Mouse (Mus musculus) cortical plate, adult 2 months (tissue): Measurements from ENCODE around the gene C2. TPM values are rescaled to one million over a fixed set of nuclear protein-coding genes. Genes with fewer than 3 reads are reported as not detected.
A peak's percentile ranks its signal among the peaks of the same experiment; 100 is the strongest.

Source experiments
- H3K27ac ChIP-seq: fragments of 200-500 bp; 2 replicates; pipeline ENCODE4 v1.5.1; 2012; ENCODE audit warnings: low read length, control low read depth, inconsistent platforms; ENCODE audit not compliant: insufficient read depth
- H3K4me1 ChIP-seq: fragments of 200-500 bp; 2 replicates; pipeline ENCODE4 v1.6.1; 2011; ENCODE audit warnings: low read length; ENCODE audit not compliant: control insufficient read depth, insufficient read depth
- H3K4me3 ChIP-seq: fragments of 200-500 bp; 2 replicates; pipeline ENCODE4 v1.5.1; 2011; ENCODE audit warnings: mild to moderate bottlenecking, low read length, control low read depth; ENCODE audit not compliant: insufficient read depth
- CTCF ChIP-seq: fragments of 200-500 bp; IDR thresholded peaks from 2 replicates; pipeline ENCODE4 v1.5.1; 2011; ENCODE audit warnings: mild to moderate bottlenecking, control low read depth, low read length; ENCODE audit not compliant: insufficient read depth; ENCODE audit errors: extremely low read depth
- POLR2A ChIP-seq: fragments of 200-500 bp; IDR thresholded peaks from 2 replicates; pipeline ENCODE4 v1.6.1; 2011; ENCODE audit warnings: mild to moderate bottlenecking, low read length, control low read depth; ENCODE audit not compliant: insufficient read depth; ENCODE audit errors: extremely low read depth
- polyA plus RNA-seq: library from polyadenylated mRNA; depleted of rRNA; stranded (reverse); fragments of >200 nt; gene quantifications from 2 replicates; pipeline ENCODE4 v1.2.3, GENCODE M21; 2012

Gene C2
- polyA plus RNA-seq, 1 experiment = 3.2 TPM

- TF ChIP-seq CTCF = no peak
- Histone ChIP-seq H3K27ac (no peak overlapping the region), H3K4me3 (no peak overlapping the region), H3K4me1 (peaks cover 3% of the 10 kb centered on the region; the same call in 1 of the 2 replicates)
Observed at GRCm38 (mm10) chr17:34896366-34896765, 1.7 kb downstream of the C2 start.

DNA sequence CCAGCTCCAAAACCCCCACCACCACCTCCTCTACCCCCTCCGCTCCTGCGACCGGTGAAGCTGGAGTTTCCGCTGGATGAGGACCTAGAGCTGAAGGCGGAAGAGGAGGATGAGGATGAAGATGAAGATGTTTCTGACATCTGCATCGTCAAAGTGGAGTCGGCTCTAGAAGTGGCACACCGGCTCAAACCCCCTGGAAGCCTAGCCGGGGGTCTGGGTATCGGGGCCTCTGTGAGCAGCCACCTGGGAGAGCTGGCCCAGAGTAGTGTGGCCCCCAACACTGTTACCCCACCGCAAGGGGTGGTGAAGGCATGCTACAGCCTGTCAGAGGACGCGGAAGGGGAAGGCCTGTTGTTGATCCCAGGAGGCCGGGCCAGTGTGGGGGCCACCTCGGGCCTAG lies 2.3 kb downstream of the C2 start:
- TF ChIP-seq POLR2A (no peak), CTCF (no peak)
- Histone ChIP-seq H3K4me3 (no peak overlapping the region; the same call in 1 of the 2 replicates), H3K27ac (no peak overlapping the region), H3K4me1 (peaks cover 3% of the 10 kb centered on the region; the same call in 1 of the 2 replicates)

- no peak for TF ChIP-seq CTCF
- TF ChIP-seq POLR2A = no peak
- peak overlapping the region; percentile 42 for H3K4me3 ChIP-seq
- H3K27ac ChIP-seq = peak overlapping the region; percentile 6; the same call in 1 of the 2 replicates
- peaks cover 3% of the 10 kb centered on the region; the same call in 1 of the 2 replicates for H3K4me1 ChIP-seq
Observed at GRCm38 (mm10) chr17:34894801-34895530, 3.1 kb downstream of the C2 start.

- Histone ChIP-seq H3K4me3 (peak overlapping the region; percentile 42), H3K27ac (peak overlapping the region; percentile 66), H3K4me1 (peaks cover 3% of the 10 kb centered on the region; the same call in 1 of the 2 replicates)
- peak; percentile 75 for TF ChIP-seq POLR2A
- TF ChIP-seq CTCF = no peak
Observed at GRCm38 (mm10) chr17:34894074-34894597, 3.9 kb downstream of the C2 start.

- Histone ChIP-seq H3K4me1 (peaks cover 3% of the 10 kb centered on the region; the same call in 1 of the 2 replicates), H3K4me3 (peak overlapping the region; percentile 42; the same call in 1 of the 2 replicates)
- TF ChIP-seq CTCF (no peak), POLR2A (no peak)
Observed at GRCm38 (mm10) chr17:34893072-34893824, 4.8 kb downstream of the C2 start.

GRCm38 (mm10) chr17:34891377-34891776 lies 6.7 kb downstream of the C2 start:
- Histone ChIP-seq H3K4me3 (no peak overlapping the region), H3K4me1 (0 out of 2 replicates have a peak, but pooled peaks cover 2% of the 10 kb centered on the region), H3K27ac (no peak overlapping the region)
- TF ChIP-seq CTCF = no peak
- TF ChIP-seq POLR2A = no peak

More at GRCm38 (mm10) chr17:34893072-34893824, 4.8 kb downstream of the C2 start:
- H3K27ac ChIP-seq = peak overlapping the region; percentile 66; the same call in 1 of the 2 replicates

DNA sequence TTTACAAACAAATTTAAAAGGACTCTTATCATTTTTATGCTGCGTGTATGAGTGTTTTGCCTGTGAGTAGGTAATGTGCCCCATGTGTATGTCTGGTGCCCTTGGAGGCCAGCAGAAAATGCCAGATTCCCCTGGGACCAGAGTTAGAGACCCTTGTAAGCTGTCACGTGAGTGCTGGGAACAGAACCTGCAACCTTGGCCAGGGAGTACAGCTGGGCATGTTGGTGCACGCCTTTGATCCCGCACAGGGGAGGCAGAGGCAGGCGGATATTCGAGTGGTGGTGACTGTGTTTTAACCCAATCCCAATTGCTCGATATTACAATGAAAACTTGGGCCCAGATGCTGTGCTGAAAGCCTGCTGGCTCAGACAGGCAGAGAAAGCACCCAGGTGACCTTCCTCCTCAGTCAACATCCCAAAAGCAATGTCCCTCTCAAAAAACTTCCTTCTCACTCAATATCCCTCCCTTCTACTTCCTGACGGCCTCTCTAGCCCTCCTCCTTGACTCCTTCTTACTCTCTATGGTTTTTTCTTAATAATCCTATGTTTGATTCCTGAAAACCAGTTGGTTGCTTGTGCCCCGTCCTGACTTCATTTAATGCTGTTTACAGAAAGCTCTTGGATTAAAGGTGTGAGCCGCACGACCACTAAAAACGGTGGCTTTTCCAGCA lies 7.9 kb downstream of the C2 start:
- TF ChIP-seq CTCF (no peak), POLR2A (no peak)
- no peak overlapping the region for H3K4me3 ChIP-seq
- H3K4me1 ChIP-seq = 0 out of 2 replicates have a peak, but pooled peaks cover under 1% of the 10 kb centered on the region
- H3K27ac ChIP-seq = no peak overlapping the region

GRCm38 (mm10) chr17:34887942-34888341 lies 10.1 kb downstream of the C2 start:
- Histone ChIP-seq H3K4me1 (no peaks in the 10 kb centered on the region), H3K27ac (no peak overlapping the region), H3K4me3 (no peak overlapping the region)
- TF ChIP-seq POLR2A (no peak), CTCF (no peak)

GRCm38 (mm10) chr17:34885615-34886014 lies 12.4 kb downstream of the C2 start:
- no peak for TF ChIP-seq CTCF
- no peak for TF ChIP-seq POLR2A
- H3K4me1 ChIP-seq = no peaks in the 10 kb centered on the region
- no peak overlapping the region for H3K27ac ChIP-seq
- no peak overlapping the region for H3K4me3 ChIP-seq

- Histone ChIP-seq H3K4me1 (no peaks in the 10 kb centered on the region), H3K27ac (no peak overlapping the region), H3K4me3 (no peak overlapping the region)
- TF ChIP-seq CTCF (no peak), POLR2A (no peak)
Observed at GRCm38 (mm10) chr17:34884704-34885103, 13.4 kb downstream of the C2 start.
